ENCODE assay signal across 8 mouse cellular contexts in the genomic region with DNA sequence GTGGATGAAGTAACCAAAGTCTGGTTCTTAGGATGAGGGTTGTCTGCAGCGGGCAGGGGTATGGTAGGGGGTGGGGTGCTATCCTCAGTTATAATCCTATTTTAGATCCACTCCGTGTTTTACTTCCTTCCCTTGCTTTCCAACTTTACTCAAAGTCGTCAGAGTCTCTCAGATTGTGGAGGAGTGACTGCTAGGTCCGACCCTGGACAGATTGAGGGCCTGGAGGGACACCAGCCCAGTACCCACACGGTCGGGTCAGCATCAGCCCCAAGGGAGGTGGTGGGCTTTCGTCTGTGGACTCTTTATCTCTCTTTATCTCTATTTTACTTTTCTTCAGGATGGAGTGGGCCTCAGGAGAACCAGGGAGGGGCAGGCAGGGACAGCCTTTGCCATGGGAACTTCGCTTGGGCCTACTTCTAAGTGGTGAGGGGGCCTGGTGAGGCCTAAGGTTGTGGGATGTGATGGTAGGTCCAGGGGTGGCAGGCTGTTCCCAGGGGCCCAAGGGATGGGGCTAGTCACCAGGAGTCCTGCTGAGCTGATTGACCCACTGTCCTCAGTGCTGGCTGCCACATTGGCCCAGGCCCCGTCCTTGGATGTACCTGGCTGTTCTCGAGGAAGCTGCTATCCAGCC. TPM values are rescaled to one million over a fixed set of nuclear protein-coding genes. Genes with fewer than 3 reads are reported as not detected.
DNase-seq lines count a peak whose midpoint lies in the region; ATAC-seq and TF ChIP-seq lines count a peak whose summit lies in the region.

Gene Lamb2, plus strand, starts transcription at position 16 of the 631 bp plus-strand sequence.

- DNase-seq in adrenal gland, adult (ENCODE audit: inconsistent age in 2 of 2, low spot score in 1 of 2): peak; percentile 62 to 90
- peak; percentile 82 for DNase-seq in forebrain, embryonic 14.5 days (ENCODE audit: low spot score)
- DNase-seq in heart, postnatal 4 days: peak; percentile 56
- no peak for DNase-seq in layer of hippocampus, postnatal 36 days
- DNase-seq in right cerebral cortex, postnatal 36 days (ENCODE audit: low spot score in 2 of 2): no peak
- DNase-seq in spleen, adult 18-20 months: no peak

- H3K36me3 ChIP-seq in C2C12 (ENCODE audit: control insufficient read depth, insufficient read depth): peaks cover 28% of the 10 kb centered on the region
- H3K36me3 ChIP-seq in forebrain, embryonic 14.5 days (ENCODE audit: control insufficient read depth, insufficient read depth, low read length): peaks cover 6% of the 10 kb centered on the region; the same call in 1 of the 2 replicates

- peaks cover 12% of the 10 kb centered on the region for H3K79me3 ChIP-seq in C2C12 (ENCODE audit: low read depth)

- peak within 1 kb of the TSS; percentile 59 for H3K9ac ChIP-seq in forebrain, embryonic 14.5 days (ENCODE audit: low read length)

- peak within 1 kb of the TSS; percentile 53 for H3K4me3 ChIP-seq in C2C12 (ENCODE audit: insufficient read depth, poor library complexity, severe bottlenecking)
- H3K4me3 ChIP-seq in forebrain, embryonic 14.5 days (ENCODE audit: low read depth, low read length): peak within 1 kb of the TSS; percentile 35

- peaks cover 6% of the 10 kb centered on the region for H3K4me1 ChIP-seq in forebrain, embryonic 14.5 days (ENCODE audit: control insufficient read depth, insufficient read depth, low read length)

- peak within 1 kb of the TSS; percentile 50; the same call in 1 of the 2 replicates for H3K27ac ChIP-seq in forebrain, embryonic 14.5 days (ENCODE audit: low read depth, low read length)

- H3K4me2 ChIP-seq in forebrain, embryonic 14.5 days (ENCODE audit: low read length): peak within 1 kb of the TSS; percentile 55

- H3K27me3 ChIP-seq in C2C12 (ENCODE audit: control insufficient read depth, insufficient read depth, insufficient read length): no peaks in the 10 kb centered on the region
- H3K27me3 ChIP-seq in forebrain, embryonic 14.5 days (replicated peaks; ENCODE audit: control insufficient read depth, insufficient read depth, low read length): no peaks in the 10 kb centered on the region

- peaks cover 32% of the 10 kb centered on the region for H3K79me2 ChIP-seq in C2C12 (ENCODE audit: control insufficient read depth, insufficient read depth)

- H3K9me3 ChIP-seq in forebrain, embryonic 14.5 days (replicated peaks; ENCODE audit: control insufficient read depth, low read length): no peaks in the 10 kb centered on the region

- no peak for TF ChIP-seq CTCF in C2C12 (IDR thresholded peaks at IDR 0.05; ENCODE audit: control insufficient read depth, insufficient read depth, insufficient read length)

- peak; percentile 53 for ATAC-seq in forebrain, embryonic 14.5 days
- peak; percentile 45; the same call in 1 of the 2 replicates for ATAC-seq in megakaryocyte progenitor cell, adult 5-6 weeks (replicated peaks; ENCODE audit: poor library complexity)

- WGBS in forebrain, embryonic 14.5 days: 6% methylated on average over 10 of the region's 10 CpGs

- peak within 1 kb of the TSS; percentile 78 for H3ac ChIP-seq in C2C12 (ENCODE audit: control insufficient read depth, insufficient read length, low read depth)

TF ChIP-seq in C2C12, 6 proteins besides CTCF, POLR2A, EP300 and RAD21:
- TF ChIP-seq CEBPB (IDR thresholded peaks at IDR 0.05; ENCODE audit: low read depth) (no peak), MYOG (IDR thresholded peaks at IDR 0.05; ENCODE audit: control insufficient read depth, extremely low read depth, insufficient read length) (no peak), USF1 (IDR thresholded peaks at IDR 0.05; ENCODE audit: low read depth) (no peak), MYOD1 (IDR thresholded peaks at IDR 0.05; ENCODE audit: control insufficient read depth, insufficient read length, low read depth) (no peak), FOSL1 (IDR thresholded peaks at IDR 0.05; ENCODE audit: insufficient read depth, low read length, poor library complexity, severe bottlenecking) (no peak), MAX (IDR thresholded peaks at IDR 0.05) (no peak)

RNA-seq across cellular contexts. Expression of gene Lamb2, which starts in this region (rescaled TPM):
- 36.3 TPM for polyA plus RNA-seq in C2C12 (2012; fragmentation: generic; extraction: Trizol)
- polyA plus RNA-seq in forebrain, embryonic 14.5 days (2014; fragmentation: Nextera tagmentation; extraction: Ambion mirVana): 12.0 and 17.2 TPM in 2 replicates
- total RNA-seq in heart, postnatal 4 days (2021): 100 to 1,000 TPM; 217 to 229 TPM
- 10 to 100 TPM; 25.1 to 34.4 TPM for total RNA-seq in layer of hippocampus, postnatal 36 days (2021)
- 0.05 and 0.32 TPM in 2 replicates for total RNA-seq in megakaryocyte progenitor cell, adult 5-6 weeks (2015)
- total RNA-seq in megakaryocyte progenitor cell, adult 5-6 weeks (2017): 0.08 TPM in 1 of 2 replicates, not detected in the other

Comparison
In these comparisons a context has a peak if more than half of its experiments do, and no peak if none do; other contexts are left out.
1. RNA of gene Lamb2 (total RNA-seq): 217 to 229 TPM in heart, postnatal 4 days and 25.1 to 34.4 TPM in layer of hippocampus, postnatal 36 days; 0.05 to 0.32 TPM in megakaryocyte progenitor cell, adult 5-6 weeks; every median in the first group is over 10 times any median in the second.
2. RNA of gene Lamb2 (total RNA-seq): 217 to 229 TPM in heart, postnatal 4 days; 25.1 to 34.4 TPM in layer of hippocampus, postnatal 36 days; every median in the first group is over 4 times any median in the second.
3. Peak in ATAC-seq in megakaryocyte progenitor cell, adult 5-6 weeks; RNA of the gene not detected or under 1 TPM.
4. DNase-seq: peak in adrenal gland, adult (2 of 2), forebrain, embryonic 14.5 days (single experiment) and heart, postnatal 4 days (single experiment); none in layer of hippocampus, postnatal 36 days (0 of 2), right cerebral cortex, postnatal 36 days (0 of 2) and spleen, adult 18-20 months (0 of 2).